Mouse (Mus musculus) left cerebral cortex, postnatal 36 days (tissue): Measurements from ENCODE around the gene Tas2r135. TPM values are rescaled to one million over a fixed set of nuclear protein-coding genes. Genes with fewer than 3 reads are reported as not detected.

Experiments used
- DNase-seq, 2 experiments: peaks; one replicate each; pipeline ENCODE4 v3.0.0; 2021 to 2022; ENCODE audit warnings: low spot score in 2 of 2, mixed read lengths in 1 of 2
- intact Hi-C: fragments of 180-260 bp; cut with DNase I; formaldehyde crosslinking; loops from one replicate; pipeline ENCODE4 v1.15.1; 2025
- total RNA-seq, 2 experiments: library from RNA; stranded (reverse); gene quantifications; 2 replicates each; pipeline ENCODE4 v1.2.3; 2021

Tas2r135 gene
- not detected for total RNA-seq

- intact Hi-C loops = no loop called here
- DNase-seq = no peak
Observed at GRCm38 (mm10) chr6:42405134-42405533, at the start of gene Tas2r135. TSS of gene Tas2r135 (plus strand) at chr6:42405434.

GRCm38 (mm10) chr6:42355794-42356600 is 49.2 kb upstream of the Tas2r135 start:
- DNase-seq = no peak
- intact Hi-C loops = no loop called here

- DNase-seq = no peak
- intact Hi-C loops = no loop called here
Observed at GRCm38 (mm10) chr6:42356913-42357312, 48.3 kb upstream of the Tas2r135 start.

- intact Hi-C loops = no loop called here
- no peak for DNase-seq
Observed at GRCm38 (mm10) chr6:42357901-42358300, 47.3 kb upstream of the Tas2r135 start.

GRCm38 (mm10) chr6:42358901-42359300 is 46.3 kb upstream of the Tas2r135 start:
- DNase-seq = no peak
- intact Hi-C loops = no loop called here

- intact Hi-C loops = no loop called here
- DNase-seq = no peak
Observed at GRCm38 (mm10) chr6:42359364-42360147, 45.7 kb upstream of the Tas2r135 start.

- intact Hi-C loops = no loop called here
Observed at GRCm38 (mm10) chr6:42360231-42360840, 44.9 kb upstream of the Tas2r135 start.

GRCm38 (mm10) chr6:42361041-42361895 is 44.0 kb upstream of the Tas2r135 start:
- no peak for DNase-seq
- intact Hi-C loops = no loop called here

More at GRCm38 (mm10) chr6:42360231-42360840, 44.9 kb upstream of the Tas2r135 start:
- no peak for DNase-seq

GRCm38 (mm10) chr6:42362074-42362473 is 43.2 kb upstream of the Tas2r135 start:
- no peak for DNase-seq
- intact Hi-C loops = no loop called here

GRCm38 (mm10) chr6:42362497-42362896 is 42.7 kb upstream of the Tas2r135 start:
- DNase-seq = no peak
- intact Hi-C loops = no loop called here

GRCm38 (mm10) chr6:42362974-42363373 is 42.3 kb upstream of the Tas2r135 start:
- intact Hi-C loops = no loop called here
- no peak for DNase-seq

GRCm38 (mm10) chr6:42364066-42364465 is 41.2 kb upstream of the Tas2r135 start:
- intact Hi-C loops = no loop called here
- no peak for DNase-seq

- intact Hi-C loops = no loop called here
- no peak for DNase-seq
Observed at GRCm38 (mm10) chr6:42364607-42365006, 40.6 kb upstream of the Tas2r135 start.

- intact Hi-C loops = no loop called here
- no peak for DNase-seq
Observed at GRCm38 (mm10) chr6:42365215-42365614, 40.0 kb upstream of the Tas2r135 start.

- intact Hi-C loops = no loop called here
- no peak for DNase-seq
Observed at GRCm38 (mm10) chr6:42369870-42370269, 35.4 kb upstream of the Tas2r135 start.

GRCm38 (mm10) chr6:42370630-42371363 is 34.4 kb upstream of the Tas2r135 start:
- no peak for DNase-seq
- intact Hi-C loops = no loop called here

GRCm38 (mm10) chr6:42372001-42372400 is 33.2 kb upstream of the Tas2r135 start:
- DNase-seq = no peak
- intact Hi-C loops = loop anchor here (2.0 kb wide), 1 partner anchor 23 kb away; the partner anchor contains the start of gene Zyx

- DNase-seq = no peak
- intact Hi-C loops = loop anchor here (2.0 kb wide), 1 partner anchor 24 kb away; the partner anchor contains the start of gene Zyx
Observed at GRCm38 (mm10) chr6:42372421-42372815, 32.8 kb upstream of the Tas2r135 start.
